In genomic region chr1:77514325-77514962, GRCm38 (mm10) we compare ENCODE assay signal across 8 mouse cellular contexts. TPM values are rescaled to one million over a fixed set of nuclear protein-coding genes. Genes with fewer than 3 reads are reported as not detected.
A peak's percentile ranks its signal among the peaks of the same experiment; 100 is the strongest.
DNase-seq lines count a peak whose midpoint lies in the region; ATAC-seq and TF ChIP-seq lines count a peak whose summit lies in the region.

No protein-coding gene starts in this region.

- no peaks in the 10 kb centered on the region for H3K27me3 ChIP-seq in heart, adult 2 months (ENCODE audit: control insufficient read depth, insufficient read depth, low read length)
- H3K27me3 ChIP-seq in liver, embryonic 14.5 days (ENCODE audit: control insufficient read depth, insufficient read depth, low read length), result peaks cover 44% of the 10 kb centered on the region
- no peaks in the 10 kb centered on the region for H3K27me3 ChIP-seq in myocyte (ENCODE audit: control insufficient read depth, insufficient read depth, insufficient read length)

- H3K79me2 ChIP-seq in heart, adult 2 months (replicated peaks; ENCODE audit: control insufficient read depth, insufficient read depth, low read length), result no peaks in the 10 kb centered on the region
- H3K79me2 ChIP-seq in myocyte (ENCODE audit: control insufficient read depth, insufficient read depth), result no peaks in the 10 kb centered on the region

- ATAC-seq in liver, embryonic 14.5 days (ENCODE audit: insufficient read depth), result peak; percentile 29; the same call in 1 of the 2 replicates

- TF ChIP-seq POLR2A in heart, adult 2 months (IDR thresholded peaks at IDR 0.05; ENCODE audit: insufficient read depth, low read depth, low read length), result no peak
- no peak for TF ChIP-seq POLR2A in myocyte (IDR thresholded peaks at IDR 0.05; ENCODE audit: insufficient read length, low read depth)

- peak overlapping the region; percentile 94 for H3K27ac ChIP-seq in layer of hippocampus, adult 2 months
- peak overlapping the region; percentile 77 for H3K27ac ChIP-seq in heart, adult 2 months
- H3K27ac ChIP-seq in liver, embryonic 14.5 days, result no peak overlapping the region

- peak overlapping the region; percentile 71 for H3K9ac ChIP-seq in heart, adult 2 months (ENCODE audit: low read depth, low read length)
- H3K9ac ChIP-seq in liver, embryonic 14.5 days (replicated peaks), result no peak overlapping the region

- peak; percentile 37 to 44 for DNase-seq in layer of hippocampus, adult 2 months (ENCODE audit: low spot score in 2 of 2)
- DNase-seq in layer of hippocampus, adult 9-11 months, result no peak
- peak; percentile 71 for DNase-seq in embryo, embryonic 9.5 days (ENCODE audit: extremely low spot score)
- DNase-seq in heart, adult 2 months, result peak; percentile 72 to 77
- peak; percentile 68 for DNase-seq in kidney, adult 18-20 months
- no peak for DNase-seq in liver, embryonic 14.5 days (ENCODE audit: low read depth in 3 of 3, low spot score in 3 of 3)
- no peak for DNase-seq in B cell, adult 2 months

- intact Hi-C loops in heart, adult 2 months (cut with DNase I), result loop anchor here (5.0 to 10.0 kb wide), 6 partner anchors 77 to 1520 kb away; no protein-coding TSS in a partner anchor

- TF ChIP-seq EP300 in heart, adult 2 months (IDR thresholded peaks at IDR 0.05; ENCODE audit: insufficient read depth, low read depth, low read length), result no peak
- no peak for TF ChIP-seq EP300 in liver, embryonic 14.5 days (IDR thresholded peaks at IDR 0.05; ENCODE audit: low read depth)

- peak overlapping the region; percentile 71 for H3K4me2 ChIP-seq in liver, embryonic 14.5 days (ENCODE audit: low read depth)
- H3K4me2 ChIP-seq in myocyte (ENCODE audit: low read depth), result peak overlapping the region; percentile 98

- H3ac ChIP-seq in myocyte (ENCODE audit: control insufficient read depth, insufficient read length), result no peak overlapping the region

- peaks cover 5% of the 10 kb centered on the region for H3K36me3 ChIP-seq in heart, adult 2 months (ENCODE audit: control insufficient read depth, insufficient read depth, low read length)
- H3K36me3 ChIP-seq in liver, embryonic 14.5 days (replicated peaks; ENCODE audit: control insufficient read depth, insufficient read depth, low read depth), result no peaks in the 10 kb centered on the region
- no peaks in the 10 kb centered on the region for H3K36me3 ChIP-seq in myocyte (ENCODE audit: control insufficient read depth, insufficient read depth)

- H3K9me3 ChIP-seq in liver, embryonic 14.5 days (ENCODE audit: control insufficient read depth, low read length), result no peaks in the 10 kb centered on the region

- WGBS in heart, adult 2 months, result under 1% methylated on average over 45 of the region's 45 CpGs
- WGBS in liver, embryonic 14.5 days (ENCODE audit: insufficient replicate concordance), result under 1% methylated on average over 45 of the region's 45 CpGs

- TF ChIP-seq CTCF in layer of hippocampus, adult 2 months (conservative IDR thresholded peaks at IDR 0.05), result peak; percentile 46
- TF ChIP-seq CTCF in heart, adult 2 months (IDR thresholded peaks at IDR 0.05), result peak; percentile 42; the same call in 1 of the 2 replicates
- TF ChIP-seq CTCF in liver, embryonic 14.5 days (IDR thresholded peaks at IDR 0.05; ENCODE audit: low read depth), result no peak

- no peaks in the 10 kb centered on the region; the same call in 1 of the 2 replicates for H3K4me1 ChIP-seq in heart, adult 2 months (ENCODE audit: control insufficient read depth, insufficient read depth, low read length)
- no peaks in the 10 kb centered on the region for H3K4me1 ChIP-seq in liver, embryonic 14.5 days (replicated peaks; ENCODE audit: control insufficient read depth in 2 of 2, insufficient read depth in 2 of 2, low read length in 1 of 2)

- peak overlapping the region; percentile 90 for H3K4me3 ChIP-seq in layer of hippocampus, adult 2 months
- peak overlapping the region; percentile 85 for H3K4me3 ChIP-seq in heart, adult 2 months
- H3K4me3 ChIP-seq in liver, embryonic 14.5 days (ENCODE audit: insufficient read depth in 1 of 2, low read depth in 2 of 2, low read length in 2 of 2), result peak overlapping the region; percentile 51 to 54
- peak overlapping the region; percentile 30 for H3K4me3 ChIP-seq in myocyte

TF ChIP-seq in myocyte, 11 proteins besides CTCF, POLR2A, EP300 and RAD21:
- no peak for TF ChIP-seq USF1 (IDR thresholded peaks at IDR 0.05; ENCODE audit: low read depth)
- no peak for TF ChIP-seq MYOD1 (IDR thresholded peaks at IDR 0.05; ENCODE audit: control insufficient read depth in 1 of 3, insufficient read length in 2 of 3, low read depth in 2 of 3)
- TF ChIP-seq MAX (IDR thresholded peaks at IDR 0.05; ENCODE audit: low read depth), result no peak

RNA-seq across cellular contexts. Expression of gene Epha4, which starts 0.4 kb away (rescaled TPM):
- 100 to 1,000 TPM; 334 to 340 TPM for total RNA-seq in layer of hippocampus, adult 2 months (2021)
- total RNA-seq in heart, adult 2 months (2021), result 10 to 100 TPM; 25.4 to 45.5 TPM
- polyA plus RNA-seq in heart, adult 2 months (2012; rRNA removed), result 28.4 and 62.6 TPM in 2 replicates
- polyA plus RNA-seq in liver, embryonic 14.5 days (2012; rRNA removed), result 0.16 and 0.22 TPM in 2 replicates
- 0.19 and 0.50 TPM in 2 replicates for polyA plus RNA-seq in liver, embryonic 14.5 days (2014; fragmentation: Nextera tagmentation; extraction: Ambion mirVana)
- polyA plus RNA-seq in myocyte (2012; fragmentation: generic; extraction: Trizol), result 0.29 TPM

Comparison
In these comparisons a context has a peak if more than half of its experiments do, and no peak if none do; other contexts are left out.
1. DNase-seq: peak in layer of hippocampus, adult 2 months (2 of 2), embryo, embryonic 9.5 days (single experiment), heart, adult 2 months (2 of 2) and kidney, adult 18-20 months (single experiment); none in layer of hippocampus, adult 9-11 months (single experiment), liver, embryonic 14.5 days (0 of 3) and B cell, adult 2 months (0 of 2).
2. H3K4me3 ChIP-seq: peak in every context shown above with its lines; median percentile 90 in layer of hippocampus, adult 2 months; 85 in heart, adult 2 months; 52 in liver, embryonic 14.5 days; 30 in myocyte.
3. RNA of gene Epha4, which starts 0.4 kb away (polyA plus RNA-seq): 28.4 to 62.6 TPM in heart, adult 2 months; 0.16 to 0.50 TPM in liver, embryonic 14.5 days and 0.29 TPM in myocyte (single experiment); every median in the first group is over 10 times any median in the second.